Comparison of ENCODE assay signal across 12 mouse cellular contexts in genomic region chr3:53631126-53631525, GRCm38 (mm10). TPM values are rescaled to one million over a fixed set of nuclear protein-coding genes. Genes with fewer than 3 reads are reported as not detected.
DNase-seq lines count a peak whose midpoint lies in the region; ATAC-seq lines count a peak whose summit lies in the region.
"Had no signal": no experiment of that assay in that cellular context is flagged by ENCODE, and none has a peak within 500 bp of the region (broad histone marks: within the 10 kb centered on the region; RNA-seq: fewer than 3 reads in every experiment).

No protein-coding gene starts in this region.

- H3K4me2 ChIP-seq in embryonic facial prominence, embryonic 14.5 days (ENCODE audit: low read depth, low read length) = no peak overlapping the region
- H3K4me2 ChIP-seq in midbrain, embryonic 13.5 days (replicated peaks) = peak overlapping the region; percentile 25; the same call in 1 of the 2 replicates
- no peak overlapping the region for H3K4me2 ChIP-seq in forebrain, embryonic 13.5 days
- H3K4me2 ChIP-seq: liver, embryonic 15.5 days had no signal

- H3K9ac ChIP-seq in embryonic facial prominence, embryonic 14.5 days (ENCODE audit: low read depth, low read length) = no peak overlapping the region
- no peak overlapping the region for H3K9ac ChIP-seq in midbrain, embryonic 13.5 days (replicated peaks)
- H3K9ac ChIP-seq in forebrain, embryonic 13.5 days = no peak overlapping the region
- H3K9ac ChIP-seq: liver, embryonic 15.5 days had no signal

- no peaks in the 10 kb centered on the region for H3K36me3 ChIP-seq in heart, embryonic 10.5 days
- no peaks in the 10 kb centered on the region for H3K36me3 ChIP-seq in embryonic facial prominence, embryonic 14.5 days (ENCODE audit: control insufficient read depth, insufficient read depth, low read length)
- no peaks in the 10 kb centered on the region for H3K36me3 ChIP-seq in midbrain, embryonic 13.5 days
- H3K36me3 ChIP-seq in forebrain, embryonic 13.5 days (ENCODE audit: poor library complexity, severe bottlenecking) = no peaks in the 10 kb centered on the region
- H3K36me3 ChIP-seq: liver, embryonic 15.5 days had no signal

- 59% methylated on average over 14 of the region's 14 CpGs for WGBS in heart, embryonic 10.5 days
- WGBS in embryonic facial prominence, embryonic 14.5 days = 67% methylated on average over 14 of the region's 14 CpGs
- WGBS in midbrain, embryonic 13.5 days = 39% methylated on average over 14 of the region's 14 CpGs
- WGBS in forebrain, embryonic 13.5 days = 57% methylated on average over 14 of the region's 14 CpGs

- H3K9me3 ChIP-seq in heart, embryonic 10.5 days = no peaks in the 10 kb centered on the region
- no peaks in the 10 kb centered on the region for H3K9me3 ChIP-seq in embryonic facial prominence, embryonic 14.5 days (ENCODE audit: control insufficient read depth, low read length)
- no peaks in the 10 kb centered on the region for H3K9me3 ChIP-seq in midbrain, embryonic 13.5 days
- H3K9me3 ChIP-seq in forebrain, embryonic 13.5 days (replicated peaks) = no peaks in the 10 kb centered on the region
- H3K9me3 ChIP-seq: liver, embryonic 15.5 days had no signal

- DNase-seq in heart, embryonic 10.5 days (ENCODE audit: low spot score) = no peak
- no peak for DNase-seq in heart, adult 8-10 months (ENCODE audit: low spot score)
- peak; percentile 30 for DNase-seq in embryonic facial prominence, embryonic 14.5 days (ENCODE audit: low spot score)
- DNase-seq in heart, postnatal 10 days = peak; percentile 26 to 42
- no peak for DNase-seq in retina, postnatal 1 day
- no peak for DNase-seq in urinary bladder, postnatal 25 days (ENCODE audit: low spot score)
- DNase-seq: cerebellum, adult 9-10 months; gastrocnemius, postnatal 25 days had no signal

- H3K4me3 ChIP-seq in heart, embryonic 10.5 days = no peak overlapping the region
- H3K4me3 ChIP-seq in embryonic facial prominence, embryonic 14.5 days (ENCODE audit: low read depth, low read length) = no peak overlapping the region
- H3K4me3 ChIP-seq in midbrain, embryonic 13.5 days (replicated peaks) = no peak overlapping the region
- H3K4me3 ChIP-seq in forebrain, embryonic 13.5 days = no peak overlapping the region
- H3K4me3 ChIP-seq: liver, embryonic 15.5 days had no signal

- peak overlapping the region; percentile 66; the same call in 1 of the 2 replicates for H3K27ac ChIP-seq in heart, embryonic 10.5 days
- H3K27ac ChIP-seq in embryonic facial prominence, embryonic 14.5 days (replicated peaks; ENCODE audit: low read depth, low read length) = no peak overlapping the region
- no peak overlapping the region for H3K27ac ChIP-seq in midbrain, embryonic 13.5 days
- no peak overlapping the region for H3K27ac ChIP-seq in forebrain, embryonic 13.5 days
- H3K27ac ChIP-seq: liver, embryonic 15.5 days had no signal

- intact Hi-C loops in heart, postnatal 10 days (cut with DNase I) = no loop called here

- H3K4me1 ChIP-seq in heart, embryonic 10.5 days = peaks cover 24% of the 10 kb centered on the region
- no peaks in the 10 kb centered on the region for H3K4me1 ChIP-seq in embryonic facial prominence, embryonic 14.5 days (ENCODE audit: control insufficient read depth, insufficient read depth, low read length)
- peaks cover 6% of the 10 kb centered on the region for H3K4me1 ChIP-seq in midbrain, embryonic 13.5 days (replicated peaks)
- peaks cover 9% of the 10 kb centered on the region; the same call in 1 of the 2 replicates for H3K4me1 ChIP-seq in forebrain, embryonic 13.5 days
- H3K4me1 ChIP-seq: liver, embryonic 15.5 days had no signal

- peak; percentile 71 for ATAC-seq in embryonic facial prominence, embryonic 14.5 days (ENCODE audit: low read depth)
- no peak for ATAC-seq in midbrain, embryonic 13.5 days
- ATAC-seq in forebrain, embryonic 13.5 days = no peak
- ATAC-seq: inflammation-experienced regulatory T-cells, adult 6 months had no signal

- H3K27me3 ChIP-seq in heart, embryonic 10.5 days (ENCODE audit: insufficient read depth, poor library complexity, severe bottlenecking) = no peaks in the 10 kb centered on the region
- H3K27me3 ChIP-seq in embryonic facial prominence, embryonic 14.5 days (replicated peaks; ENCODE audit: control insufficient read depth, insufficient read depth, low read length) = no peaks in the 10 kb centered on the region
- H3K27me3 ChIP-seq in midbrain, embryonic 13.5 days = no peaks in the 10 kb centered on the region
- H3K27me3 ChIP-seq in forebrain, embryonic 13.5 days = no peaks in the 10 kb centered on the region
- H3K27me3 ChIP-seq: liver, embryonic 15.5 days had no signal

RNA-seq across cellular contexts. Expression of gene Frem2, which starts 26.0 kb away (rescaled TPM):
- polyA plus RNA-seq in heart, embryonic 10.5 days (2016; fragmentation: Nextera tagmentation; extraction: Ambion mirVana) = 3.8 and 5.9 TPM in 2 replicates
- 1 to 10 TPM; 1.1 to 4.9 (median 3.5) TPM for total RNA-seq in heart, adult 8-10 months (2022)
- 9.3 and 10.6 TPM in 2 replicates for polyA plus RNA-seq in embryonic facial prominence, embryonic 14.5 days (2014; fragmentation: Nextera tagmentation; extraction: Ambion mirVana)
- total RNA-seq in heart, postnatal 10 days (2021) = 10 to 100 TPM; 16.8 to 22.9 TPM
- polyA plus RNA-seq in midbrain, embryonic 13.5 days (2015; fragmentation: Nextera tagmentation; extraction: Ambion mirVana) = 1.0 and 1.1 TPM in 2 replicates
- 0.62 and 0.86 TPM in 2 replicates for polyA plus RNA-seq in forebrain, embryonic 13.5 days (2015; fragmentation: Nextera tagmentation; extraction: Ambion mirVana)
- polyA plus RNA-seq: inflammation-experienced regulatory T-cells, adult 6 months had no signal

Comparison
In these comparisons a context has a peak if more than half of its experiments do, and no peak if none do; other contexts are left out.
1. DNase-seq: peak in embryonic facial prominence, embryonic 14.5 days (single experiment) and heart, postnatal 10 days (2 of 2); none in heart, embryonic 10.5 days (single experiment), heart, adult 8-10 months (single experiment), retina, postnatal 1 day (single experiment) and urinary bladder, postnatal 25 days (single experiment).